ENCODE assay signal across 17 mouse cellular contexts in genomic region chr2:90487471-90488238, GRCm38 (mm10).
DNase-seq lines count a peak whose midpoint lies in the region; ATAC-seq and TF ChIP-seq lines count a peak whose summit lies in the region.
"Had no signal": no experiment of that assay in that cellular context is flagged by ENCODE, and none has a peak within 500 bp of the region (broad histone marks: within the 10 kb centered on the region; RNA-seq: fewer than 3 reads in every experiment).

No protein-coding gene starts in this region.

- intact Hi-C loops in heart, postnatal 36 days (cut with DNase I), result no loop called here

- no peak for TF ChIP-seq CTCF in small intestine, adult 2 months (IDR thresholded peaks at IDR 0.05; ENCODE audit: extremely low read depth, insufficient read length, insufficient replicate concordance, low read depth, low read length)

- H3K4me1 ChIP-seq in small intestine, adult 2 months (ENCODE audit: control insufficient read depth, insufficient read depth, insufficient read length, low read length), result peaks cover 39% of the 10 kb centered on the region

- WGBS in small intestine, adult 2 months, result 64% methylated on average over 11 of the region's 11 CpGs

- peak overlapping the region; percentile 70 for H3K27ac ChIP-seq in small intestine, adult 2 months (ENCODE audit: insufficient read depth, low read depth, low read length)
- H3K27ac ChIP-seq: hindbrain, embryonic 10.5 days; liver, embryonic 13.5 days; neural tube, embryonic 15.5 days had no signal

- H3K36me3 ChIP-seq in small intestine, adult 2 months (ENCODE audit: control insufficient read depth, insufficient read depth, low read length), result no peaks in the 10 kb centered on the region
- H3K36me3 ChIP-seq: hindbrain, embryonic 10.5 days; liver, embryonic 13.5 days; neural tube, embryonic 15.5 days had no signal

- H3K4me3 ChIP-seq in small intestine, adult 2 months (ENCODE audit: low read depth, low read length), result peak overlapping the region; percentile 16; the same call in 1 of the 2 replicates
- H3K4me3 ChIP-seq: hindbrain, embryonic 10.5 days; liver, embryonic 13.5 days; neural tube, embryonic 15.5 days had no signal

- ATAC-seq in inflammation-experienced regulatory T-cells, adult 6 months, result peak; percentile 76
- no peak for ATAC-seq in erythroblast, adult 5-6 weeks (replicated peaks; ENCODE audit: low FRiP score, poor library complexity, severe bottlenecking)
- ATAC-seq: forebrain, embryonic 16.5 days had no signal

- TF ChIP-seq POLR2A in small intestine, adult 2 months (IDR thresholded peaks at IDR 0.05; ENCODE audit: low read depth, low read length), result no peak

- no peaks in the 10 kb centered on the region for H3K27me3 ChIP-seq in small intestine, adult 2 months (ENCODE audit: control insufficient read depth, insufficient read depth, low read length)
- H3K27me3 ChIP-seq: liver, embryonic 13.5 days; neural tube, embryonic 15.5 days had no signal

- DNase-seq in kidney, adult 9 months, result peak; percentile 64
- DNase-seq in kidney, postnatal 10 days, result no peak
- DNase-seq in thymus, postnatal 0 days (ENCODE audit: low spot score), result peak; percentile 28
- DNase-seq in thymus, postnatal 4 days, result no peak
- DNase-seq in heart, postnatal 36 days, result no peak
- DNase-seq: adrenal gland, adult 8-10 months; cerebellum, adult 18-20 months; heart, adult 18-20 months; layer of hippocampus, postnatal 36 days; liver, embryonic 13.5 days; lung, postnatal 10 days had no signal

Comparison
In these comparisons a context has a peak if more than half of its experiments do, and no peak if none do; other contexts are left out.
1. DNase-seq: peak in kidney, adult 9 months (single experiment) and thymus, postnatal 0 days (single experiment); none in kidney, postnatal 10 days (single experiment), thymus, postnatal 4 days (single experiment) and heart, postnatal 36 days (0 of 2).